Mouse (Mus musculus) heart, adult 2 months (tissue): ENCODE results near the gene Il22ra1.

Source experiments
- CTCF ChIP-seq: fragments of 200-600 bp; IDR thresholded peaks from 2 replicates; pipeline ENCODE4 v1.8.1; 2022; ENCODE audit warnings: antibody characterized with exemption, mild to moderate bottlenecking, moderate library complexity
- POLR2A ChIP-seq: fragments of 200-500 bp; IDR thresholded peaks from 2 replicates; pipeline ENCODE4 v1.6.1; 2011; ENCODE audit warnings: mild to moderate bottlenecking, low read depth, low read length, control low read depth; ENCODE audit not compliant: insufficient read depth

DNA sequence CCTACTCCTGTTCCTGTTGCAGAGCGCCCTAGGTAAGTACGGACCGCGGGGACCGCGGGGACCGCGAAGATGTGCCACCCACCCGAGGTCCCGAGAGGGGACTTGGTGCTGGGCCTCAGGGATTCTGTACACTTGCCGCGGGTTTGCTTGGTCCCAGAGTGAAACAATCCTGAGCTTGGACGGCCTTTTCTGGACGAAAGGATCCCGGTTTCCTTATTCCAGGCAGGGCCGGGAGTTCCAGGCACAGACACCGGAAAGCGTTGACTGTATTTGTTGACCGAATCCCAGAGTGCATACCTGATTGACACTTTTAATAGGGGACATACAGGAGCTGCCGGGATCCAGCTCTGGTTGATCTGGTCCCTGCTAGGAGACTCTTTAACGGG is 41.4 kb upstream of the Il22ra1 start:
- TF ChIP-seq CTCF = no peak
- no peak for TF ChIP-seq POLR2A
